Mouse (Mus musculus) CH12.LX (cell line): ENCODE measurements around the gene Syndig1l. TPM values are rescaled to one million over a fixed set of nuclear protein-coding genes. Genes with fewer than 3 reads are reported as not detected.

Experiments used
- DNase-seq: peaks from one replicate; pipeline ENCODE4 v3.0.0-alpha.2; 2013; ENCODE audit errors: extremely low read depth
- H3K27ac ChIP-seq: 2 replicates; pipeline ENCODE4 v1.5.1; 2012; ENCODE audit warnings: low read depth, mild to moderate bottlenecking, control low read depth, moderate library complexity; ENCODE audit not compliant: insufficient read depth
- H3K27me3 ChIP-seq: replicated peaks from 2 replicates; pipeline ENCODE3; 2012; ENCODE audit warnings: inconsistent platforms
- H3K36me3 ChIP-seq, 2 experiments: replicated peaks in 1 of 2; 2 replicates each; pipeline versions ENCODE3 to v1.6.1; 2012; ENCODE audit warnings: inconsistent platforms in 1 of 2, low read length in 1 of 2, mild to moderate bottlenecking in 1 of 2, mixed read lengths in 1 of 2, moderate library complexity in 1 of 2; ENCODE audit not compliant: control insufficient read depth in 1 of 2, insufficient read depth in 1 of 2
- H3K4me1 ChIP-seq, 2 experiments: 2 replicates each; pipeline ENCODE4 v1.6.1; 2012; ENCODE audit warnings: inconsistent platforms in 1 of 2, moderate library complexity in 1 of 2; ENCODE audit not compliant: insufficient read depth in 2 of 2, control insufficient read depth in 1 of 2
- H3K4me2 ChIP-seq: 2 replicates; pipeline ENCODE4 v1.6.1; 2012; ENCODE audit warnings: low read depth, mild to moderate bottlenecking, control low read depth; ENCODE audit not compliant: poor library complexity, insufficient read depth, severe bottlenecking
- H3K4me3 ChIP-seq, 3 experiments: fragments of 150-350 bp in 1 of 3; sonication (generic) in 1 of 3; replicated peaks in 1 of 3; 2 replicates each; pipeline versions ENCODE3 to v1.5.1; 2011 to 2012; ENCODE audit warnings: low read depth in 2 of 3, low read length in 2 of 3, mild to moderate bottlenecking in 2 of 3, moderate library complexity in 2 of 3, control low read depth in 1 of 3, improper control_type of control experiment in 1 of 3, inconsistent platforms in 1 of 3, mixed read lengths in 1 of 3; ENCODE audit not compliant: poor library complexity in 1 of 3
- H3K79me2 ChIP-seq: replicated peaks from 2 replicates; pipeline ENCODE4 v1.6.1; 2012; ENCODE audit warnings: mild to moderate bottlenecking, moderate library complexity; ENCODE audit not compliant: control insufficient read depth, poor library complexity, insufficient read depth, severe bottlenecking; ENCODE audit errors: extremely low read depth
- H3K9ac ChIP-seq: 2 replicates; pipeline ENCODE4 v1.6.1; 2012; ENCODE audit warnings: low read depth, mild to moderate bottlenecking, control low read depth, moderate library complexity; ENCODE audit not compliant: insufficient read depth
- H3K9me3 ChIP-seq: replicated peaks from 2 replicates; pipeline ENCODE3; 2012; ENCODE audit warnings: low read length, inconsistent platforms, mixed read lengths
- CHD1 ChIP-seq: IDR thresholded peaks from 2 replicates; pipeline ENCODE4 v1.6.1; 2012; ENCODE audit warnings: low read depth, low read length, improper control_type of control experiment, inconsistent platforms
- ELF1 ChIP-seq: IDR thresholded peaks from 2 replicates; pipeline ENCODE4 v1.6.1; 2014; ENCODE audit warnings: low read depth, mild to moderate bottlenecking, inconsistent platforms, low read length, improper control_type of control experiment
- EP300 ChIP-seq: IDR thresholded peaks from 2 replicates; pipeline ENCODE4 v1.6.1; 2011; ENCODE audit warnings: low read length, improper control_type of control experiment
- ETS1 ChIP-seq: conservative IDR thresholded peaks from 2 replicates; pipeline ENCODE4 v1.6.1; 2012; ENCODE audit warnings: low read depth, mild to moderate bottlenecking, inconsistent platforms, low read length, improper control_type of control experiment, moderate library complexity
- GABPA ChIP-seq: IDR thresholded peaks from 2 replicates; pipeline ENCODE4 v1.6.1; 2012; ENCODE audit warnings: low read depth, low read length, improper control_type of control experiment, inconsistent platforms; ENCODE audit not compliant: insufficient replicate concordance
- IRF4 ChIP-seq: IDR thresholded peaks from 2 replicates; pipeline ENCODE4 v1.6.1; 2014; ENCODE audit warnings: low read depth, mild to moderate bottlenecking, inconsistent platforms, low read length, improper control_type of control experiment
- JUN ChIP-seq: IDR thresholded peaks from 2 replicates; pipeline ENCODE4 v1.6.1; 2011; ENCODE audit warnings: low read depth, mild to moderate bottlenecking, low read length, improper control_type of control experiment, moderate library complexity; ENCODE audit not compliant: insufficient read depth
- MAFK ChIP-seq: IDR thresholded peaks from 2 replicates; pipeline ENCODE4 v1.6.1; 2011; ENCODE audit warnings: low read length, improper control_type of control experiment; ENCODE audit not compliant: insufficient replicate concordance
- MAZ ChIP-seq: IDR thresholded peaks from 2 replicates; pipeline ENCODE4 v1.6.1; 2012; ENCODE audit warnings: low read depth, mild to moderate bottlenecking, inconsistent platforms, low read length, improper control_type of control experiment, moderate library complexity
- MXI1 ChIP-seq: IDR thresholded peaks from 2 replicates; pipeline ENCODE4 v1.6.1; 2011; ENCODE audit warnings: mild to moderate bottlenecking, low read depth, low read length, improper control_type of control experiment
- MYC ChIP-seq: IDR thresholded peaks from 2 replicates; pipeline ENCODE4 v1.6.1; 2011; ENCODE audit warnings: low read depth, mild to moderate bottlenecking, improper control_type of control experiment, low read length
- NELFE ChIP-seq: IDR thresholded peaks from 2 replicates; pipeline ENCODE4 v1.6.1; 2011; ENCODE audit warnings: low read depth, low read length, improper control_type of control experiment
- PAX5 ChIP-seq: IDR thresholded peaks from 2 replicates; pipeline ENCODE4 v1.6.1; 2012; ENCODE audit warnings: low read length, inconsistent platforms, mixed read lengths
- POLR2A ChIP-seq: IDR thresholded peaks from 2 replicates; pipeline ENCODE4 v1.6.1; 2011; ENCODE audit warnings: low read depth, mild to moderate bottlenecking, improper control_type of control experiment, low read length
- RAD21 ChIP-seq: IDR thresholded peaks from 2 replicates; pipeline ENCODE4 v1.6.1; 2011; ENCODE audit warnings: low read depth, mild to moderate bottlenecking, low read length, improper control_type of control experiment, moderate library complexity
- TBP ChIP-seq: conservative IDR thresholded peaks from 2 replicates; pipeline ENCODE4 v1.6.1; 2011; ENCODE audit warnings: low read depth, low read length, improper control_type of control experiment
- UBTF ChIP-seq: IDR thresholded peaks from 2 replicates; pipeline ENCODE4 v1.6.1; 2012; ENCODE audit warnings: low read depth, mild to moderate bottlenecking, inconsistent platforms, low read length, improper control_type of control experiment, moderate library complexity
- USF2 ChIP-seq: conservative IDR thresholded peaks from 2 replicates; pipeline ENCODE4 v1.6.1; 2011; ENCODE audit warnings: low read depth, low read length, improper control_type of control experiment
- ZC3H11A ChIP-seq: IDR thresholded peaks from 2 replicates; pipeline ENCODE4 v1.6.1; 2012; ENCODE audit warnings: low read depth, mild to moderate bottlenecking, inconsistent platforms, low read length, improper control_type of control experiment
- ZMIZ1 ChIP-seq: IDR thresholded peaks from 2 replicates; pipeline ENCODE4 v1.6.1; 2012; ENCODE audit warnings: low read depth, mild to moderate bottlenecking, inconsistent platforms, low read length, improper control_type of control experiment
- dilution Hi-C: fragments of 300-500 bp; cut with MboI; formaldehyde crosslinking; loops from 2 replicates; pipeline ENCODE4 v1.14.3; 2020; ENCODE audit warnings: low sequenced_read_pairs; ENCODE audit not compliant: extremely low pct_unique_long_range_greater_than_20kb, extremely low pct_ligation_motif_present
- in situ Hi-C: fragments of 300-500 bp; cut with MboI; formaldehyde crosslinking; loops from 3 replicates; pipeline ENCODE4 v1.14.3; 2019; ENCODE audit warnings: low sequenced_read_pairs, low pct_ligation_motif_present, low pct_unique_long_range_greater_than_20kb, mixed read lengths
- polyA plus RNA-seq: library from polyadenylated mRNA; unstranded; fragments of >175 nt; gene quantifications from 2 replicates; pipeline ENCODE4 v1.2.1, GENCODE M21; 2012; ENCODE audit warnings: low read depth; ENCODE audit not compliant: insufficient read length
- total RNA-seq, 2 experiments: library from RNA; depleted of rRNA; stranded (reverse); fragments of 300-350 nt in 1 of 2; fragments of >200 nt in 1 of 2; gene quantifications; 2 replicates each; pipeline ENCODE4 v1.2.3; 2012 to 2014

The Syndig1l gene
- total and polyA plus RNA-seq, 3 experiments: 0.16 TPM; not detected in 2

- no peak for TF ChIP-seq MAFK
These were observed 23.7 kb downstream of the Syndig1l start (continued) for GRCm38 (mm10) chr12:84674666-84675526.

- Histone ChIP-seq H3K4me3 (no peak overlapping the region), H3K4me2 (no peak overlapping the region), H3K36me3 (no peaks in the 10 kb centered on the region), H3K4me1 (peaks cover 13 to 33% of the 10 kb centered on the region in 2 experiments), H3K9me3 (peaks cover 2% of the 10 kb centered on the region), H3K9ac (no peak overlapping the region), H3K27ac (no peak overlapping the region), H3K27me3 (no peaks in the 10 kb centered on the region), H3K79me2 (no peaks in the 10 kb centered on the region)
- dilution Hi-C loops: no loop called here
- DNase-seq: no peak
- in situ Hi-C loops: loop anchor here (5.0 kb wide), 1 partner anchor 81 kb away; no protein-coding TSS in a partner anchor
- no peak for TF ChIP-seq ETS1
- TF ChIP-seq RAD21: no peak
- no peak for TF ChIP-seq JUN
- TF ChIP-seq IRF4: no peak
- no peak for TF ChIP-seq NELFE
- TF ChIP-seq EP300: no peak
- TF ChIP-seq ZC3H11A: no peak
- TF ChIP-seq GABPA: no peak
- no peak for TF ChIP-seq POLR2A
- TF ChIP-seq MAZ: no peak
- no peak for TF ChIP-seq MXI1
- TF ChIP-seq PAX5: no peak
- no peak for TF ChIP-seq MYC
- no peak for TF ChIP-seq ZMIZ1
- TF ChIP-seq USF2: no peak
- no peak for TF ChIP-seq UBTF
- TF ChIP-seq CHD1: no peak
- no peak for TF ChIP-seq ELF1
- TF ChIP-seq TBP: no peak
These were observed 27.0 kb downstream of the Syndig1l start for GRCm38 (mm10) chr12:84671646-84672045.
